Mouse (Mus musculus): ENCODE data around the gene Vasp. TPM values are rescaled to one million over a fixed set of nuclear protein-coding genes. Genes with fewer than 3 reads are reported as not detected.

The Vasp gene
- polyA plus RNA-seq, 1 experiment = 161 TPM

- Histone ChIP-seq H3K4me1 (ENCODE audit: control insufficient read depth, insufficient read depth, low read length) (no peaks in the 10 kb centered on the region), H3K27ac (ENCODE audit: insufficient read depth, low read length) (peak overlapping the region; percentile 42), H3K4me3 (ENCODE audit: insufficient read depth, low read length) (peak overlapping the region; percentile 91)
- TF ChIP-seq POLR2A (IDR thresholded peaks at IDR 0.05; ENCODE audit: low read depth, low read length) = no peak
- no peak for TF ChIP-seq CTCF (IDR thresholded peaks at IDR 0.05; ENCODE audit: borderline replicate concordance, insufficient read depth, low read length)
Measured at GRCm38 (mm10) chr7:19229404-19229803, 42.2 kb downstream of the Vasp start.

- H3K4me1 ChIP-seq (ENCODE audit: control insufficient read depth, insufficient read depth, low read length) = no peaks in the 10 kb centered on the region
- H3K4me3 ChIP-seq (ENCODE audit: insufficient read depth, low read length) = peak overlapping the region; percentile 91
- TF ChIP-seq POLR2A (IDR thresholded peaks at IDR 0.05; ENCODE audit: low read depth, low read length) = peak; percentile 85
- no peak for TF ChIP-seq CTCF (IDR thresholded peaks at IDR 0.05; ENCODE audit: borderline replicate concordance, insufficient read depth, low read length)
- H3K27ac ChIP-seq (ENCODE audit: insufficient read depth, low read length) = peak overlapping the region; percentile 42
Measured at GRCm38 (mm10) chr7:19228793-19229148, 42.8 kb downstream of the Vasp start.

- no peaks in the 10 kb centered on the region for H3K4me1 ChIP-seq (ENCODE audit: control insufficient read depth, insufficient read depth, low read length)
- H3K4me3 ChIP-seq (ENCODE audit: insufficient read depth, low read length) = peak within 1 kb of the TSS; percentile 91
- peak; percentile 98 for TF ChIP-seq POLR2A (IDR thresholded peaks at IDR 0.05; ENCODE audit: low read depth, low read length)
- TF ChIP-seq CTCF (IDR thresholded peaks at IDR 0.05; ENCODE audit: borderline replicate concordance, insufficient read depth, low read length) = peak; percentile 38; the same call in 1 of the 2 replicates
Measured at GRCm38 (mm10) chr7:19227883-19228792, 43.5 kb downstream of the Vasp start, which contains the start of gene Opa3. Gene Opa3, plus strand, starts transcription at chr7:19228334.

GRCm38 (mm10) chr7:19226817-19227797 is 44.5 kb downstream of the Vasp start:
- peak overlapping the region; percentile 97 for H3K27ac ChIP-seq (ENCODE audit: insufficient read depth, low read length)
- no peak for TF ChIP-seq CTCF (IDR thresholded peaks at IDR 0.05; ENCODE audit: borderline replicate concordance, insufficient read depth, low read length)
- 0 out of 2 replicates have a peak, but pooled peaks have one; percentile 65 for TF ChIP-seq POLR2A (IDR thresholded peaks at IDR 0.05; ENCODE audit: low read depth, low read length)
- no peaks in the 10 kb centered on the region for H3K4me1 ChIP-seq (ENCODE audit: control insufficient read depth, insufficient read depth, low read length)
- H3K4me3 ChIP-seq (ENCODE audit: insufficient read depth, low read length) = peak overlapping the region; percentile 86

More at GRCm38 (mm10) chr7:19227883-19228792, 43.5 kb downstream of the Vasp start, which contains the start of gene Opa3:
- peak within 1 kb of the TSS; percentile 97 for H3K27ac ChIP-seq (ENCODE audit: insufficient read depth, low read length)

- H3K4me1 ChIP-seq (ENCODE audit: control insufficient read depth, insufficient read depth, low read length) = no peaks in the 10 kb centered on the region
- H3K27ac ChIP-seq (ENCODE audit: insufficient read depth, low read length) = no peak overlapping the region
- TF ChIP-seq CTCF (IDR thresholded peaks at IDR 0.05; ENCODE audit: borderline replicate concordance, insufficient read depth, low read length) (no peak), POLR2A (IDR thresholded peaks at IDR 0.05; ENCODE audit: low read depth, low read length) (no peak)
- no peak overlapping the region for H3K4me3 ChIP-seq (ENCODE audit: insufficient read depth, low read length)
Measured at GRCm38 (mm10) chr7:19224933-19225332, 46.7 kb downstream of the Vasp start.

- no peak overlapping the region for H3K4me3 ChIP-seq (ENCODE audit: insufficient read depth, low read length)
- no peaks in the 10 kb centered on the region for H3K4me1 ChIP-seq (ENCODE audit: control insufficient read depth, insufficient read depth, low read length)
- TF ChIP-seq CTCF (IDR thresholded peaks at IDR 0.05; ENCODE audit: borderline replicate concordance, insufficient read depth, low read length) (no peak), POLR2A (IDR thresholded peaks at IDR 0.05; ENCODE audit: low read depth, low read length) (no peak)
- no peak overlapping the region for H3K27ac ChIP-seq (ENCODE audit: insufficient read depth, low read length)
Measured at GRCm38 (mm10) chr7:19222875-19223274, 48.7 kb downstream of the Vasp start.

GRCm38 (mm10) chr7:19222189-19222588 is 49.4 kb downstream of the Vasp start:
- H3K4me1 ChIP-seq (ENCODE audit: control insufficient read depth, insufficient read depth, low read length) = no peaks in the 10 kb centered on the region
- H3K27ac ChIP-seq (ENCODE audit: insufficient read depth, low read length) = no peak overlapping the region
- TF ChIP-seq CTCF (IDR thresholded peaks at IDR 0.05; ENCODE audit: borderline replicate concordance, insufficient read depth, low read length) (no peak), POLR2A (IDR thresholded peaks at IDR 0.05; ENCODE audit: low read depth, low read length) (no peak)
- no peak overlapping the region for H3K4me3 ChIP-seq (ENCODE audit: insufficient read depth, low read length)

- no peak overlapping the region for H3K4me3 ChIP-seq (ENCODE audit: insufficient read depth, low read length)
- no peak overlapping the region for H3K27ac ChIP-seq (ENCODE audit: insufficient read depth, low read length)
- TF ChIP-seq POLR2A (IDR thresholded peaks at IDR 0.05; ENCODE audit: low read depth, low read length) (no peak), CTCF (IDR thresholded peaks at IDR 0.05; ENCODE audit: borderline replicate concordance, insufficient read depth, low read length) (no peak)
- no peaks in the 10 kb centered on the region for H3K4me1 ChIP-seq (ENCODE audit: control insufficient read depth, insufficient read depth, low read length)
Measured at GRCm38 (mm10) chr7:19220061-19220460, 51.6 kb downstream of the Vasp start.

- Histone ChIP-seq H3K4me1 (ENCODE audit: control insufficient read depth, insufficient read depth, low read length) (no peaks in the 10 kb centered on the region), H3K4me3 (ENCODE audit: insufficient read depth, low read length) (no peak overlapping the region), H3K27ac (ENCODE audit: insufficient read depth, low read length) (no peak overlapping the region)
- TF ChIP-seq POLR2A (IDR thresholded peaks at IDR 0.05; ENCODE audit: low read depth, low read length) = no peak
- no peak for TF ChIP-seq CTCF (IDR thresholded peaks at IDR 0.05; ENCODE audit: borderline replicate concordance, insufficient read depth, low read length)
Measured at GRCm38 (mm10) chr7:19217944-19218343, 53.7 kb downstream of the Vasp start.
